Mouse (Mus musculus) CH12.LX (cell line): ENCODE measurements around the gene Tbcel. TPM values are rescaled to one million over a fixed set of nuclear protein-coding genes. Genes with fewer than 3 reads are reported as not detected.

ENCODE experiments used
- DNase-seq: peaks from one replicate; pipeline ENCODE4 v3.0.0-alpha.2; 2013; ENCODE audit errors: extremely low read depth
- H3K27ac ChIP-seq: 2 replicates; pipeline ENCODE4 v1.5.1; 2012; ENCODE audit warnings: low read depth, mild to moderate bottlenecking, control low read depth, moderate library complexity; ENCODE audit not compliant: insufficient read depth
- H3K27me3 ChIP-seq: replicated peaks from 2 replicates; pipeline ENCODE3; 2012; ENCODE audit warnings: inconsistent platforms
- H3K36me3 ChIP-seq, 2 experiments: replicated peaks in 1 of 2; 2 replicates each; pipeline versions ENCODE3 to v1.6.1; 2012; ENCODE audit warnings: inconsistent platforms in 1 of 2, low read length in 1 of 2, mild to moderate bottlenecking in 1 of 2, mixed read lengths in 1 of 2, moderate library complexity in 1 of 2; ENCODE audit not compliant: control insufficient read depth in 1 of 2, insufficient read depth in 1 of 2
- H3K4me1 ChIP-seq, 2 experiments: 2 replicates each; pipeline ENCODE4 v1.6.1; 2012; ENCODE audit warnings: inconsistent platforms in 1 of 2, moderate library complexity in 1 of 2; ENCODE audit not compliant: insufficient read depth in 2 of 2, control insufficient read depth in 1 of 2
- H3K4me2 ChIP-seq: 2 replicates; pipeline ENCODE4 v1.6.1; 2012; ENCODE audit warnings: low read depth, mild to moderate bottlenecking, control low read depth; ENCODE audit not compliant: poor library complexity, insufficient read depth, severe bottlenecking
- H3K4me3 ChIP-seq, 3 experiments: fragments of 150-350 bp in 1 of 3; sonication (generic) in 1 of 3; replicated peaks in 1 of 3; 2 replicates each; pipeline versions ENCODE3 to v1.5.1; 2011 to 2012; ENCODE audit warnings: low read depth in 2 of 3, low read length in 2 of 3, mild to moderate bottlenecking in 2 of 3, moderate library complexity in 2 of 3, control low read depth in 1 of 3, improper control_type of control experiment in 1 of 3, inconsistent platforms in 1 of 3, mixed read lengths in 1 of 3; ENCODE audit not compliant: poor library complexity in 1 of 3
- H3K79me2 ChIP-seq: replicated peaks from 2 replicates; pipeline ENCODE4 v1.6.1; 2012; ENCODE audit warnings: mild to moderate bottlenecking, moderate library complexity; ENCODE audit not compliant: control insufficient read depth, poor library complexity, insufficient read depth, severe bottlenecking; ENCODE audit errors: extremely low read depth
- H3K9ac ChIP-seq: 2 replicates; pipeline ENCODE4 v1.6.1; 2012; ENCODE audit warnings: low read depth, mild to moderate bottlenecking, control low read depth, moderate library complexity; ENCODE audit not compliant: insufficient read depth
- H3K9me3 ChIP-seq: replicated peaks from 2 replicates; pipeline ENCODE3; 2012; ENCODE audit warnings: low read length, inconsistent platforms, mixed read lengths
- CHD1 ChIP-seq: IDR thresholded peaks from 2 replicates; pipeline ENCODE4 v1.6.1; 2012; ENCODE audit warnings: low read depth, low read length, improper control_type of control experiment, inconsistent platforms
- CHD2 ChIP-seq: IDR thresholded peaks from 2 replicates; pipeline ENCODE4 v1.6.1; 2011; ENCODE audit warnings: low read length, improper control_type of control experiment
- E2F4 ChIP-seq: IDR thresholded peaks from 2 replicates; pipeline ENCODE4 v1.6.1; 2011; ENCODE audit warnings: low read depth, low read length, improper control_type of control experiment; ENCODE audit not compliant: insufficient replicate concordance
- ELF1 ChIP-seq: IDR thresholded peaks from 2 replicates; pipeline ENCODE4 v1.6.1; 2014; ENCODE audit warnings: low read depth, mild to moderate bottlenecking, inconsistent platforms, low read length, improper control_type of control experiment
- JUN ChIP-seq: IDR thresholded peaks from 2 replicates; pipeline ENCODE4 v1.6.1; 2011; ENCODE audit warnings: low read depth, mild to moderate bottlenecking, low read length, improper control_type of control experiment, moderate library complexity; ENCODE audit not compliant: insufficient read depth
- JUND ChIP-seq: conservative IDR thresholded peaks from 2 replicates; pipeline ENCODE4 v1.6.1; 2011; ENCODE audit warnings: low read depth, low read length, improper control_type of control experiment
- MAX ChIP-seq: IDR thresholded peaks from 2 replicates; pipeline ENCODE4 v1.6.1; 2011; ENCODE audit warnings: low read length, improper control_type of control experiment
- MXI1 ChIP-seq: IDR thresholded peaks from 2 replicates; pipeline ENCODE4 v1.6.1; 2011; ENCODE audit warnings: mild to moderate bottlenecking, low read depth, low read length, improper control_type of control experiment
- NRF1 ChIP-seq: IDR thresholded peaks from 2 replicates; pipeline ENCODE4 v1.6.1; 2014; ENCODE audit warnings: low read depth, mild to moderate bottlenecking, inconsistent platforms, low read length, improper control_type of control experiment, moderate library complexity
- RCOR1 ChIP-seq: conservative IDR thresholded peaks from 2 replicates; pipeline ENCODE4 v1.6.1; 2012; ENCODE audit warnings: low read depth, mild to moderate bottlenecking, inconsistent platforms, low read length, improper control_type of control experiment
- SIN3A ChIP-seq: IDR thresholded peaks from 2 replicates; pipeline ENCODE4 v1.6.1; 2012; ENCODE audit warnings: low read length, improper control_type of control experiment, inconsistent platforms
- UBTF ChIP-seq: IDR thresholded peaks from 2 replicates; pipeline ENCODE4 v1.6.1; 2012; ENCODE audit warnings: low read depth, mild to moderate bottlenecking, inconsistent platforms, low read length, improper control_type of control experiment, moderate library complexity
- USF1 ChIP-seq: IDR thresholded peaks from 2 replicates; pipeline ENCODE4 v1.6.1; 2014; ENCODE audit warnings: low read depth, mild to moderate bottlenecking, inconsistent platforms, low read length, improper control_type of control experiment
- ZC3H11A ChIP-seq: IDR thresholded peaks from 2 replicates; pipeline ENCODE4 v1.6.1; 2012; ENCODE audit warnings: low read depth, mild to moderate bottlenecking, inconsistent platforms, low read length, improper control_type of control experiment
- ZMIZ1 ChIP-seq: IDR thresholded peaks from 2 replicates; pipeline ENCODE4 v1.6.1; 2012; ENCODE audit warnings: low read depth, mild to moderate bottlenecking, inconsistent platforms, low read length, improper control_type of control experiment
- dilution Hi-C: fragments of 300-500 bp; cut with MboI; formaldehyde crosslinking; loops from 2 replicates; pipeline ENCODE4 v1.14.3; 2020; ENCODE audit warnings: low sequenced_read_pairs; ENCODE audit not compliant: extremely low pct_unique_long_range_greater_than_20kb, extremely low pct_ligation_motif_present
- in situ Hi-C: fragments of 300-500 bp; cut with MboI; formaldehyde crosslinking; loops from 3 replicates; pipeline ENCODE4 v1.14.3; 2019; ENCODE audit warnings: low sequenced_read_pairs, low pct_ligation_motif_present, low pct_unique_long_range_greater_than_20kb, mixed read lengths
- polyA plus RNA-seq: library from polyadenylated mRNA; unstranded; fragments of >175 nt; gene quantifications from 2 replicates; pipeline ENCODE4 v1.2.1, GENCODE M21; 2012; ENCODE audit warnings: low read depth; ENCODE audit not compliant: insufficient read length
- total RNA-seq, 2 experiments: library from RNA; depleted of rRNA; stranded (reverse); fragments of 300-350 nt in 1 of 2; fragments of >200 nt in 1 of 2; gene quantifications; 2 replicates each; pipeline ENCODE4 v1.2.3; 2012 to 2014

The Tbcel gene
- total and polyA plus RNA-seq, 3 experiments, result 5.3 to 10.0 (median 5.9) TPM

- dilution Hi-C loops, result no loop called here
- H3K4me2 ChIP-seq, result no peak overlapping the region
- H3K36me3 ChIP-seq, result peaks cover 0 to 36% of the 10 kb centered on the region in 2 experiments
- no peaks in the 10 kb centered on the region for H3K27me3 ChIP-seq
- DNase-seq, result no peak
- TF ChIP-seq JUN (no peak), JUND (no peak), ZC3H11A (no peak), RCOR1 (no peak), UBTF (no peak)
- in situ Hi-C loops, result no loop called here
- H3K79me2 ChIP-seq, result no peaks in the 10 kb centered on the region
- no peaks in the 10 kb centered on the region for H3K9me3 ChIP-seq
- H3K4me1 ChIP-seq, result peaks cover 12 to 61% of the 10 kb centered on the region in 2 experiments
- H3K9ac ChIP-seq, result no peak overlapping the region
- no peak overlapping the region for H3K4me3 ChIP-seq
- no peak overlapping the region for H3K27ac ChIP-seq
These were observed 48.7 kb downstream of the Tbcel start for GRCm38 (mm10) chr9:42458741-42459515.

- Histone ChIP-seq H3K36me3 (peaks cover 0 to 37% of the 10 kb centered on the region in 2 experiments), H3K4me3 (no peak overlapping the region)
- no peak for TF ChIP-seq SIN3A
- TF ChIP-seq E2F4, result no peak
- no peak for TF ChIP-seq ZMIZ1
- no peak for TF ChIP-seq ELF1
- no peak for TF ChIP-seq NRF1
- TF ChIP-seq JUN, result no peak
- TF ChIP-seq MAX, result no peak
- no peak for TF ChIP-seq MXI1
- TF ChIP-seq UBTF, result no peak
- TF ChIP-seq USF1, result no peak
- TF ChIP-seq CHD1, result no peak
- no peak for TF ChIP-seq CHD2
- TF ChIP-seq, all 38 proteins: peak for 0
- peaks cover 12 to 47% of the 10 kb centered on the region in 2 experiments for H3K4me1 ChIP-seq
- H3K79me2 ChIP-seq, result no peaks in the 10 kb centered on the region
- in situ Hi-C loops (no loop called here), dilution Hi-C loops (no loop called here)
- H3K9me3 ChIP-seq, result no peaks in the 10 kb centered on the region
- no peak overlapping the region for H3K4me2 ChIP-seq
- H3K27me3 ChIP-seq, result no peaks in the 10 kb centered on the region
- DNase-seq, result no peak
- no peak overlapping the region for H3K27ac ChIP-seq
- no peak overlapping the region for H3K9ac ChIP-seq
These were observed 50.1 kb downstream of the Tbcel start for GRCm38 (mm10) chr9:42457501-42457900.
